Mouse (Mus musculus) lung, embryonic 14.5 days (tissue): ENCODE measurements around the gene Ttc16. TPM values are rescaled to one million over a fixed set of nuclear protein-coding genes. Genes with fewer than 3 reads are reported as not detected.

Source experiments
- ATAC-seq: fragments of 200-750 bp; cut with Nextera tagmentation; 2 replicates; pipeline ENCODE4 v1.8.0; 2017; ENCODE audit warnings: mild to moderate bottlenecking, moderate TSS enrichment, moderate library complexity; ENCODE audit not compliant: insufficient read depth
- DNase-seq: peaks from one replicate; pipeline ENCODE4 v3.0.0-alpha.2; 2015
- H3K27ac ChIP-seq: fragments of 300-500 bp; sonication (generic); 2 replicates; pipeline ENCODE4 v1.5.1; 2014; ENCODE audit warnings: low read depth, mild to moderate bottlenecking, moderate library complexity
- H3K27me3 ChIP-seq: fragments of 300-500 bp; sonication (generic); 2 replicates; pipeline ENCODE4 v1.6.1; 2014; ENCODE audit warnings: low read length, control low read depth; ENCODE audit not compliant: insufficient read depth
- H3K36me3 ChIP-seq: fragments of 300-500 bp; sonication (generic); 2 replicates; pipeline ENCODE4 v1.6.1; 2014; ENCODE audit warnings: control low read depth; ENCODE audit not compliant: insufficient read depth
- H3K4me1 ChIP-seq: fragments of 300-500 bp; sonication (generic); 2 replicates; pipeline ENCODE4 v1.6.1; 2014; ENCODE audit warnings: antibody characterized with exemption, control low read depth; ENCODE audit not compliant: insufficient read depth
- H3K4me2 ChIP-seq: fragments of 300-500 bp; sonication (generic); 2 replicates; pipeline ENCODE4 v1.6.1; 2014; ENCODE audit warnings: mild to moderate bottlenecking
- H3K4me3 ChIP-seq: fragments of 300-500 bp; sonication (generic); 2 replicates; pipeline ENCODE4 v1.5.1; 2014; ENCODE audit warnings: low read depth, low read length
- H3K9ac ChIP-seq: fragments of 300-500 bp; sonication (generic); 2 replicates; pipeline ENCODE4 v1.6.1; 2014
- H3K9me3 ChIP-seq: fragments of 300-500 bp; sonication (generic); 2 replicates; pipeline ENCODE4 v1.6.1; 2016; ENCODE audit warnings: low read depth, low read length, control low read depth
- CTCF ChIP-seq: IDR thresholded peaks from 2 replicates; pipeline ENCODE4 v1.5.1; 2016; ENCODE audit warnings: antibody characterized with exemption, low read depth
- WGBS: fragments of 180-500 bp; shearing (Covaris S2); extraction: QIAGEN DNeasy Blood & Tissue Kit; methylation state at CpG from one replicate; pipeline ENCODE4 v1.1.7; 2014; 5-methylcytosine and 5-hydroxymethylcytosine counted together
- microRNA counts: library from miRNA; unstranded; fragments of <30 nt; microRNA quantifications from one replicate; lab custom pipeline; 2016
- microRNA-seq: library from miRNA; unstranded; fragments of <30 nt; microRNA quantifications from one replicate; pipeline ENCODE4, GENCODE M21; 2016; ENCODE audit warnings: borderline number of aligned reads
- polyA plus RNA-seq: library from polyadenylated mRNA; unstranded; fragments of >200 nt; fragmentation: Nextera tagmentation; extraction: Ambion mirVana; gene quantifications from 2 replicates; pipeline ENCODE4 v1.2.1, GENCODE M21; 2014

Gene Ttc16
- polyA plus RNA-seq, 1 experiment from 2014 or later: 0.33 TPM

DNA sequence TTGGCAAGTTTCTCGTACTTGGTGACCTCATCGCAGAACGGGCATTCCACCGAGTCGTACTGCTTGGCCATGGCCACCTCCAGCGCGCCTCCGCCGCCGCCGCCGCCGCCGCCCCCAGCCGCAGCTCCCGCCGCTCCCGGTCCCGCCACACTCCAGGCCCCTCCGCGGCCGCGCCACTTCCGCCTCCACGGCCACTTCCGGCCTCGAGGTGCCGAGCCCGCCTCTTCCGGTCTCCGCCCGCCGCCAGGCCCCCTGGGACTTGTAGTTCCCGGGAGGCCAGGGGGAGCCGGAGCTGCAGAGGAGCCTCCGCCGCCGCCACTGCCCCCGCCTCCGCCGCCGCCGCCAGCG lies 62.9 kb downstream of the Ttc16 start:
- ATAC-seq (peak; percentile 92), DNase-seq (peak; percentile 97)
- no peak for TF ChIP-seq CTCF
- Histone ChIP-seq H3K9me3 (no peaks in the 10 kb centered on the region), H3K4me3 (peak overlapping the region; percentile 88), H3K27me3 (no peaks in the 10 kb centered on the region), H3K4me1 (0 out of 2 replicates have a peak, but pooled peaks cover 6% of the 10 kb centered on the region), H3K36me3 (peaks cover 40% of the 10 kb centered on the region), H3K9ac (peak overlapping the region; percentile 74), H3K27ac (peak overlapping the region; percentile 96), H3K4me2 (peak overlapping the region; percentile 89)
- WGBS: under 1% methylated on average over 41 of the region's 44 CpGs

DNA sequence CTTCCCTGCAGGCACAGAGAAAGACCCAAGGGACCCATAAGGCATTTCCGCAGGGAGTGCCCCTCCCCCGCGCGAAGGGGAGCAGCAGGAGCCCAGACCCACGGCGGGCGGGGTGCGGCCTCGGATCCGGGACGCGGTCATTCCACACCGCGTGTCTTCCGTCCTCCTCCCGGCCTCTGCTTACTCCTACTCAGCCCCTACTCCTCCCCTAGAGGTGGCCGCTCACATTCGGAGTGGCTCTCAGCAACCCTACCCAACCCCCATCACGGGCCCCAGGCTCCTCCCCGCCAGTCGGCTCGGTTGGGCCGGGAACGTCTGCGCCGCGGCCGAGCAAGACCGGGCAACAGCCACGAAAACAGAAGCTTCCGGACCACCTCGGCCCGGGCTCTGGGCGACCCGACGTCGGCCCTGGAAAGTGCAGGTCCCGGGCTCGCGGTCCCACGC lies 63.3 kb downstream of the Ttc16 start:
- Histone ChIP-seq H3K4me2 (peak overlapping the region; percentile 89), H3K4me1 (0 out of 2 replicates have a peak, but pooled peaks cover 6% of the 10 kb centered on the region), H3K9ac (peak overlapping the region; percentile 74), H3K4me3 (peak overlapping the region; percentile 88), H3K27ac (peak overlapping the region; percentile 96), H3K27me3 (no peaks in the 10 kb centered on the region), H3K9me3 (no peaks in the 10 kb centered on the region), H3K36me3 (peaks cover 44% of the 10 kb centered on the region)
- ATAC-seq (peak; percentile 56), DNase-seq (peak; percentile 69)
- under 1% methylated on average over 41 of the region's 41 CpGs for WGBS
- no peak for TF ChIP-seq CTCF

DNA sequence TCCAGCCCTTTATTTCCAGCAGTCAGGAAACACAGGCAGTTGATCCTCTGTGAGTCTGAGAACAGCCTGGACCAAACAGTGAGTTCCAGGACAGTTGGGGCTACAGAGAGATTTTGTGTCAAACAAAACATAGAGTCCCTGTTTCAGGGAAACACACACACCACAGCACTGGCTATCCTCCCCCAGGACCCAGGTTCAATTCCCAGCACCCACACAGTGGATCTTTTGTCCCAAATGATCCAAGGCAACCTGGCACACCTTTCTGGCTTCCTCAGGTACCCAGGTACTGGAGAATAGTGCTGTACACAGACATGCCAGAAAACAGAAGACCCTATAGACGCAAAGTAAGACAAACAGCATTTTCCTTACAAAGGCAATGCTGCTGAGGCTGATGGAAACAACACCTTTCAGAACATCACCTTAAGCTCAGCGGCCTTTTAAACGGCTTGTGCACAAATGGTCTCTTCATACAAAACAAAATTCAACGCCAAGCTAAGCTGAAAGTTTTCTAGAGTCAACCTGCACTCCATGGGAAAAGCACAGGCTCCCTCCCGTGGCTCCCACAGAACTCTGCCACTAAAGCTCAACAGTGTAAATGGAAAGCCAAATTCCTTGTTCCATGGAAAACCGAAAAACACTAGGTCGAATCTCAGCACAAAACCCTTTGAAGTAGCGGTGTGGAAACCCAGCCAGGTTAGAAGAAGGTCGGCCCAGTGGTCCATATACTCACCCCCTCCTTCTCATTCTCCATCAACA lies 64.0 kb downstream of the Ttc16 start:
- 24% methylated on average over 9 of the region's 9 CpGs for WGBS
- ATAC-seq (no peak), DNase-seq (no peak)
- H3K4me2 ChIP-seq: peak overlapping the region; percentile 89
- peak; percentile 20; the same call in 1 of the 2 replicates for TF ChIP-seq CTCF
- 0 out of 2 replicates have a peak, but pooled peaks cover 6% of the 10 kb centered on the region for H3K4me1 ChIP-seq
- H3K4me3 ChIP-seq: peak overlapping the region; percentile 88
- no peaks in the 10 kb centered on the region for H3K9me3 ChIP-seq
- H3K27ac ChIP-seq: peak overlapping the region; percentile 96; the same call in 1 of the 2 replicates
- peak overlapping the region; percentile 74 for H3K9ac ChIP-seq
- H3K27me3 ChIP-seq: no peaks in the 10 kb centered on the region
- H3K36me3 ChIP-seq: peaks cover 50% of the 10 kb centered on the region

DNA sequence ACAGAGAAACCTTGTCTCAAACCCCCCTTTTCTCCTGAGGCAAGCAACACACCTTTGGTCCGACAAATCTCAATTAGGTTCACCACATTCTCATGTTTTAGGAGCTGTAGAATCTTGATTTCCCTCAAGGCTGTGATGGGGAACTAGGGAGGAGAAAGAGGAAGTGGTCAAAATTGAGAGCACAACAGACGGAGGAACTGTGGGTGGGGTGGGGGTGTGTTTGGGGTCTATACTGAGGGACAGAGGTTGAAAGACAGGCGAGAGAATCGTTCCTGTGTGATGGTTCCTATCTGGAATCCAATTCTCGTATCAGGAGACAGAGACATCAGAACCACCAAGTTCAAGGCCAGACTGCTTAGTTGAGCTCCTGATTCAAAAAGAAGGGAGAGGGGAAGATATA lies 65.0 kb downstream of the Ttc16 start:
- ATAC-seq: no peak
- peaks cover 61% of the 10 kb centered on the region for H3K36me3 ChIP-seq
- 86% methylated on average over 5 of the region's 5 CpGs for WGBS

DNA sequence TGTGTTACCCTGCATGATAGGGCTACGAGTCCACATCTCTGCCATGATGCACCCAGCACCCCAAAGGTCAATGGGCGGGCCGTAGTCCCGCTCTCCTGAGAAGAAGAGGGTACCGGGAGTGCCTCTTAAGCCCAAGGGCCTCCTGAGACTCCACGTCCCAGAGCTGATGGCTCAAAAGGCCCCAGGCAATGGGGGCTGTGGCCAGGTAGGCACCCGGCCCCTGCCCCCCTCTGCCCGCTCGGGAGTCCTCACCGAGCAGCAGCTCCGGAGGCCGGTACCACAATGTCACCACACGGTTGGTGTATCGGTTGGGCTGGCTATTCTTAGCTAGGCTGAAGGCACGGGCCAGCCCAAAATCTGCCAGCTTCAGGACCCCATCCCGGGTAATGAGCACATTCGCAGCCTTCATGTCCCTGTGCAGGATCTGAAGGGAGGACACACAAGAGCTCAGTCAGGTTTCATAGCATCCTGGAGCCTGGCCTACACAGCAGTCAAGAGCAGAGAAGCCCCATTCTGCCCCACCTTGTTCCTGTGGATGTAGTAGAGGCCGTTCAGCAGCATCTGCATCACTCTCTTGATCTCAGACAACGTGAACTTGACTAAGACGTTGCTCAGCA lies 65.8 kb downstream of the Ttc16 start:
- no peak overlapping the region for H3K27ac ChIP-seq
- DNase-seq: no peak
- H3K9me3 ChIP-seq: no peaks in the 10 kb centered on the region
- no peak overlapping the region for H3K4me2 ChIP-seq
- no peak for ATAC-seq
- peaks cover 69% of the 10 kb centered on the region for H3K36me3 ChIP-seq
- TF ChIP-seq CTCF: no peak
- H3K27me3 ChIP-seq: no peaks in the 10 kb centered on the region
- H3K4me1 ChIP-seq: 0 out of 2 replicates have a peak, but pooled peaks cover 6% of the 10 kb centered on the region
- no peak overlapping the region for H3K9ac ChIP-seq
- no peak overlapping the region for H3K4me3 ChIP-seq
- WGBS: 90% methylated on average over 20 of the region's 20 CpGs

More for the DNA sequence above, 65.0 kb downstream of the Ttc16 start:
- no peaks in the 10 kb centered on the region for H3K27me3 ChIP-seq
- H3K4me1 ChIP-seq: 0 out of 2 replicates have a peak, but pooled peaks cover 6% of the 10 kb centered on the region
- H3K27ac ChIP-seq: no peak overlapping the region
- no peak overlapping the region for H3K9ac ChIP-seq
- no peak overlapping the region for H3K4me2 ChIP-seq
- H3K4me3 ChIP-seq: no peak overlapping the region
- no peaks in the 10 kb centered on the region for H3K9me3 ChIP-seq
- TF ChIP-seq CTCF: no peak
- DNase-seq: no peak

DNA sequence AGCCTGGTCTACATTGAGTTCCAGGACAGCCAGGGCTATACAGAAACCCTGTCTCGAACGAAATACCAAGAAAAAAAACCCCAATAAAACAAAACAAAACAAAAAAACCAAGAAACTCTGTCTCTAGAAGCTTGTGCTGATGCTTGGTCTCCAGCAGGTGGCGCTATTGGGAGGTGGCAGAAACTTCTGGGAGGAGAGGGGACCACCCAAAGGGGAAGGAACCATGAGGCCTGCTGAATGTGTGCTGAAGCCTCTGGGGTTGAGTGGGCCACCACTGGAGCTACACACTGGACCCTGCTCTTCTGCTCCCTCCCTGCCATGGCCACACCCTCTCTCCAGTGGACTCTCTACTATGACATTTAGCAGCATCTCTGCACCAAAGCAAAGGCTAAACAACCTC lies 66.8 kb downstream of the Ttc16 start:
- WGBS: 32% methylated on average over 3 of the region's 3 CpGs
- no peak overlapping the region for H3K4me2 ChIP-seq

More for the DNA sequence above, 66.8 kb downstream of the Ttc16 start:
- H3K4me3 ChIP-seq: no peak overlapping the region
- no peaks in the 10 kb centered on the region for H3K27me3 ChIP-seq
- 0 out of 2 replicates have a peak, but pooled peaks cover 6% of the 10 kb centered on the region for H3K4me1 ChIP-seq
- no peaks in the 10 kb centered on the region for H3K9me3 ChIP-seq
- no peak for ATAC-seq
- H3K9ac ChIP-seq: no peak overlapping the region
- peak; percentile 77 for DNase-seq
- peaks cover 78% of the 10 kb centered on the region for H3K36me3 ChIP-seq
- TF ChIP-seq CTCF: peak; percentile 84
- H3K27ac ChIP-seq: no peak overlapping the region

MicroRNAs encoded within 50 kb of the gene (microRNA counts, 519-probe panel; counts per million panel counts)
- 1,432 counts per million, percentile 8 among the panel's probes with 10 or more counts for microRNA mmu-miR-2861 (lab: Ali Mortazavi, UCI)

Small RNA genes within 50 kb of the gene (microRNA-seq; reads per million reads assigned to microRNA genes)
- gene Mir2861 (not detected), gene Mir3960 (not detected)

Other genes starting within 250 kb of the Ttc16 start
- gene Fam102a, start 240.3 kb downstream of the Ttc16 start, polyA plus RNA-seq: 18.4 and 19.9 TPM in 2 replicates
- gene Dpm2, start 204.8 kb downstream of the Ttc16 start, polyA plus RNA-seq: 94.9 and 98.5 TPM in 2 replicates
- 0.50 and 0.70 TPM in 2 replicates for gene Pip5kl1, start 200.8 kb downstream of the Ttc16 start, polyA plus RNA-seq
- 0.20 TPM in 1 of 2 replicates, not detected in the other for gene 9430097D07Rik, start 199.9 kb downstream of the Ttc16 start, polyA plus RNA-seq
- 22.0 and 23.8 TPM in 2 replicates for gene St6galnac4, start 188.5 kb downstream of the Ttc16 start, polyA plus RNA-seq
- gene St6galnac6, start 175.9 kb downstream of the Ttc16 start, polyA plus RNA-seq: 8.3 and 11.1 TPM in 2 replicates
- 34.3 and 35.8 TPM in 2 replicates for gene Ak1, start 153.9 kb downstream of the Ttc16 start, polyA plus RNA-seq
- gene Eng, start 129.0 kb downstream of the Ttc16 start, polyA plus RNA-seq: 91.1 and 98.5 TPM in 2 replicates
- 28.4 and 32.7 TPM in 2 replicates for gene Fpgs, start 71.5 kb downstream of the Ttc16 start, polyA plus RNA-seq
- gene Cdk9, start 62.6 kb downstream of the Ttc16 start, polyA plus RNA-seq: 81.7 and 84.3 TPM in 2 replicates
- gene Sh2d3c, start 54.6 kb downstream of the Ttc16 start, polyA plus RNA-seq: 37.6 and 38.8 TPM in 2 replicates
- gene 6330409D20Rik, start 34.6 kb downstream of the Ttc16 start, polyA plus RNA-seq: 0.20 TPM in 1 of 2 replicates, not detected in the other
- 66.2 and 71.0 TPM in 2 replicates for gene Tor2a, start 18.4 kb downstream of the Ttc16 start, polyA plus RNA-seq
- gene Ptrh1, start 153 bp upstream of the Ttc16 start, polyA plus RNA-seq: 2.7 and 4.4 TPM in 2 replicates
- 0.11 and 0.33 TPM in 2 replicates for gene Cfap157, start 8.8 kb upstream of the Ttc16 start, polyA plus RNA-seq
- 20.7 and 22.2 TPM in 2 replicates for gene Stxbp1, start 71.6 kb upstream of the Ttc16 start, polyA plus RNA-seq
- gene Fam129b, start 100.5 kb upstream of the Ttc16 start, polyA plus RNA-seq: 41.2 and 46.5 TPM in 2 replicates
- gene Rpl12, start 185.9 kb upstream of the Ttc16 start, polyA plus RNA-seq: 235 and 256 TPM in 2 replicates
- 6.4 and 6.6 TPM in 2 replicates for gene Lrsam1, start 186.0 kb upstream of the Ttc16 start, polyA plus RNA-seq
- gene Slc2a8, start 206.4 kb upstream of the Ttc16 start, polyA plus RNA-seq: 12.4 and 14.4 TPM in 2 replicates